Mouse (Mus musculus): ENCODE data around the gene Gmds. TPM values are rescaled to one million over a fixed set of nuclear protein-coding genes. Genes with fewer than 3 reads are reported as not detected.
A peak's percentile ranks its signal among the peaks of the same experiment; 100 is the strongest.

Gene Gmds
- polyA plus RNA-seq, 1 experiment from 2014 or later = 35.1 TPM

DNA sequence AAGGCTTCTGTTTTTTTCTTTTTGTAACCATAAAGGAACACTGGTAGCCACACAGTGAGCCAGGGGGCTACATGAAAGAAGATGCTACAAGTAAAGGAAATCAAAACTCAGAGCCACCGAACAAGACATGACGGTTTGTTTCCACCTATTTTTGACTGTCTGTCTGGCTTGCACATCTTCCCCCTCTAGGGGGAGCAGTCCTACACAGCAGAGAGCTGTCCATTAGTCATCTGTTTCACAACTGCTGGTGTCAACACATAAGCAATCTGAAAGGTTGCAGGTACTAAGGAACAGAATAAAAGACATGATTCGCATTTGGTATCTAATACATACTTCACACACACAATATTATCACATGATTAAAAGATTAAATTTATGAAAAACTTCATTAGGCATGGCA lies 25.9 kb downstream of the Gmds start:
- WGBS = 65% methylated on average over 3 of the region's 3 CpGs
- Histone ChIP-seq H3K36me3 (no peaks in the 10 kb centered on the region), H3K27me3 (no peaks in the 10 kb centered on the region), H3K4me3 (no peak overlapping the region), H3K9ac (replicated peaks) (no peak overlapping the region), H3K27ac (replicated peaks) (no peak overlapping the region), H3K4me1 (no peaks in the 10 kb centered on the region), H3K9me3 (no peaks in the 10 kb centered on the region), H3K4me2 (replicated peaks) (no peak overlapping the region)
- peak; percentile 41; the same call in 1 of the 2 replicates for ATAC-seq (ENCODE audit: low FRiP score, low read depth)

DNA sequence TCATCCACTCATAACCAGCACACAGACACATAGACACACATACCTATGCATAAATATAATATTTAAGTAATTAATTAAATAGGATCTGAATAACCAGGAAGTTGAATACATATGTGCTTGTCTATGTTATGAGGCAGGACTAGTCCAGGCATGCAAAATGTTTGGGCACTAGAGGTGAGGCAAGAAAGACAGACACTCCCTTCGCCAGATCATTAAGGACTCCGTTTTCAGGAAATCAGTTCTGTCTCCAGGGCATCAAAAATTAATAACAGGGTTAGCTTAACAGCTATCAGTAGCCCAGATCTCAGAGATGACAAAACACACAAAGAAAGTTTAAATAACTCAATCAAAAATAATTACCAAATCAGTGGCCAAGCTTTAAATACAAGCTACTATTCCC lies 27.1 kb downstream of the Gmds start:
- no peak overlapping the region for H3K4me3 ChIP-seq
- no peaks in the 10 kb centered on the region for H3K9me3 ChIP-seq
- no peaks in the 10 kb centered on the region for H3K36me3 ChIP-seq
- H3K27me3 ChIP-seq = no peaks in the 10 kb centered on the region
- no peak overlapping the region for H3K4me2 ChIP-seq (replicated peaks)
- H3K27ac ChIP-seq (replicated peaks) = no peak overlapping the region
- no peak for ATAC-seq (ENCODE audit: low FRiP score, low read depth)
- no peak overlapping the region for H3K9ac ChIP-seq (replicated peaks)
- no peaks in the 10 kb centered on the region for H3K4me1 ChIP-seq
- WGBS = 87% methylated on average over 2 of the region's 2 CpGs

DNA sequence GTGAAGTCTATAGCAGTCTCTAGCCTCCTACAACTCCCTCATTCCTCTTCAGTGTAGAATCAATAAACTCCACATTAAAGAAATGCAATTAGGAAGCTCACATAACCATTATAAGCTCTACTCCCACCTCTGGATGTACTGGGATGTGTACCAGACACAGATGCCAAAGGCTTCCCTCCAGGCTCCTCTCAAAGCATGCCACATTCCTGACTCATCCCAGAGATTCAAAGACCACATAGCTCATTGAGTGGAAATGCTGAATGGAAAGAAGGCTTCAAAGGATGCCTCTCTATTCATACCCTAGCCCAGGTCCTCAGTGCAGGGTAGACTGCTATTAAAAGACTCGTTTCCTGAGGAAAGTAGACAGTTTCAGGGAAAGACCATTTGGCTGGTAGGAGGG lies 40.1 kb downstream of the Gmds start:
- no peaks in the 10 kb centered on the region for H3K9me3 ChIP-seq
- H3K36me3 ChIP-seq = no peaks in the 10 kb centered on the region
- no peak overlapping the region for H3K4me2 ChIP-seq (replicated peaks)
- ATAC-seq (ENCODE audit: low FRiP score, low read depth) = no peak
- no peak overlapping the region for H3K27ac ChIP-seq (replicated peaks)
- 0 out of 2 replicates have a peak, but pooled peaks cover 4% of the 10 kb centered on the region for H3K4me1 ChIP-seq
- H3K9ac ChIP-seq (replicated peaks) = no peak overlapping the region
- WGBS = 38% methylated on average over 1 of the region's 1 CpGs
- H3K4me3 ChIP-seq = no peak overlapping the region
- no peaks in the 10 kb centered on the region for H3K27me3 ChIP-seq

DNA sequence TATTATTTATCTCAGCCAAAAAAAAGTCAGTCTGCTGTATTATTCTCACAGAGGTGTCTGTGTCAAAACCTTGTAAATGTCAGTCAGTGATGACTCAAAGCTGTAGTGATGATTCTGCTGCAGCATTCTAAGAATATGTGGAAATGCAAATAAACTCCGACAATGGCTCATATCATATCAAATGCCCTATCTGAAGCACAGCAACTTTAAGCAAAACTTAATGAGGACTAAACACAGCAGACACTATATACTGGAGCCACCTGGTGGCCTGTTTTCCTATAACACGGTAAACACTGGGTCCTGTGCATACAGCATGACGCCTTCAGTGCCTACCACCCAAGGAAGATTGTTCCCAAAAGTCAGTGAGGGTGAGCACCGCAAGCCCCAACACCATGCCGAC lies 41.1 kb downstream of the Gmds start:
- H3K27ac ChIP-seq (replicated peaks) = no peak overlapping the region
- peak; percentile 47; the same call in 1 of the 2 replicates for ATAC-seq (ENCODE audit: low FRiP score, low read depth)
- no peak overlapping the region for H3K4me2 ChIP-seq (replicated peaks)
- no peaks in the 10 kb centered on the region for H3K36me3 ChIP-seq
- H3K27me3 ChIP-seq = no peaks in the 10 kb centered on the region
- no peak overlapping the region for H3K4me3 ChIP-seq
- H3K9ac ChIP-seq (replicated peaks) = no peak overlapping the region
- no peaks in the 10 kb centered on the region for H3K9me3 ChIP-seq
- WGBS = 56% methylated on average over 5 of the region's 5 CpGs
- 0 out of 2 replicates have a peak, but pooled peaks cover 4% of the 10 kb centered on the region for H3K4me1 ChIP-seq

DNA sequence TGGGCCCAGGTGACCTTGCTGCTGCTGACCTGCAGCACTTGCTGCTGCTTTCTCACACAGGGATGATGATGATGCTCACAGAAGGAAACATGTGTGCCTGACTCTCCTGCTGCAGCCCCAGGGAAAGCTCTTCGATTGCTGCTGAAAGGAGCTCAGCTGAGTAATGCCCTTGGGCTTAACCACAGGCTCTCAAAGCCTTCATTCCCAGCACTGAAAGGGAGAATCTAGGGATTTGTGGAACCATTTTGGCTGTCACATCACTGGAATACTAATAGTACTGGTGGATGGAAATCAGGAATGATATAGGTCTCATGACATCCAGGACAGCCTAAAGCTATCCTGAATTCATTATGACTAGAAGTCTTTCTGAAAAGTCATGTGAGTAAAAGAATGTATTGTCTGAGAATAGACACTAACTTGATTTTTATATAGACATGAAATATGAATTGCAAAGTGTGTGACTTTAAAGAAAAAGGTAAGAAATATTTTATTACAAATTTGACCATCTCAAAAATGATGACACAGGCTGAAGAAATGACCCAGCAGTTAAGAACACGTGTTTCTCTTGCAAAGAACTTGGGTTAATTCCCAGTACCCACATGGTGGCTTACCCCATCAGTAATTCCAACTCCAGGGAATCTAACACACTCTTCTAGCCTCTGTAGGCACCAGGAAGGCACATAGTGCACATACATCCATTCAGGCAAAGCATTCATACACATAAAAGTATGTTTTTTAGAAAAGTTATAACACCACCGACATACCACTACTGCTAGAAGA lies 43.9 kb downstream of the Gmds start:
- no peaks in the 10 kb centered on the region for H3K36me3 ChIP-seq
- no peak overlapping the region for H3K27ac ChIP-seq (replicated peaks)
- H3K4me3 ChIP-seq = no peak overlapping the region
- H3K9me3 ChIP-seq = no peaks in the 10 kb centered on the region
- H3K4me2 ChIP-seq (replicated peaks) = no peak overlapping the region
- H3K9ac ChIP-seq (replicated peaks) = no peak overlapping the region
- no peaks in the 10 kb centered on the region for H3K27me3 ChIP-seq
- no peak for ATAC-seq (ENCODE audit: low FRiP score, low read depth)
- WGBS = 68% methylated on average over 3 of the region's 3 CpGs
- 0 out of 2 replicates have a peak, but pooled peaks cover 4% of the 10 kb centered on the region for H3K4me1 ChIP-seq

DNA sequence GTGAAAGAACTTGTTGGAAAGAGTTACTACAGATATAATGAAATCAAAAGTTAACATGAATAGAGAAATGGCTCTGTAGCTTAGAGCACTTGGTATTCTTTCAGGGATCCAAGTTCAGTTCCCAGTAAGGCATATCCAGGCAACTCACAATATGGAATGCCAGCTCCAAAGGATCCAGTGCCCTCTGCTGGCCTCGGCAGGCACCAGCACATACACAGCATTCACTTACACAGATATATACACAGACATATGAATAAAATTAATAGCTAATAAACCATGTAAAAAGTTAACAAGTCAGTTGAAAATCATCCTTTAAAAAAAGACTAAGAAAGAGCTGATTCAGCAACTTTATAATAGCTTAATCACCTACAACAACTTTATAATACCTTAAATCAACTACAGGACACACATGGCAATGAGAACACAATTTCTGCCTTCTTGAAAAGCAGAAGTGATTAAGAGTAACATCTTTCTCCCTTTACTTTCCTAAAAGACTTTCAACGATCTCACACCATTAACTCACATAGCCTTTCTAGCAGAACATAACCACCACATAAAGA lies 65.5 kb downstream of the Gmds start:
- Histone ChIP-seq H3K27me3 (no peaks in the 10 kb centered on the region), H3K9me3 (no peaks in the 10 kb centered on the region), H3K9ac (replicated peaks) (no peak overlapping the region), H3K36me3 (no peaks in the 10 kb centered on the region), H3K4me3 (no peak overlapping the region), H3K27ac (replicated peaks) (no peak overlapping the region), H3K4me1 (peaks cover 3% of the 10 kb centered on the region), H3K4me2 (replicated peaks) (no peak overlapping the region)
- no peak for ATAC-seq (ENCODE audit: low FRiP score, low read depth)
- WGBS = 90% methylated on average over 2 of the region's 2 CpGs

DNA sequence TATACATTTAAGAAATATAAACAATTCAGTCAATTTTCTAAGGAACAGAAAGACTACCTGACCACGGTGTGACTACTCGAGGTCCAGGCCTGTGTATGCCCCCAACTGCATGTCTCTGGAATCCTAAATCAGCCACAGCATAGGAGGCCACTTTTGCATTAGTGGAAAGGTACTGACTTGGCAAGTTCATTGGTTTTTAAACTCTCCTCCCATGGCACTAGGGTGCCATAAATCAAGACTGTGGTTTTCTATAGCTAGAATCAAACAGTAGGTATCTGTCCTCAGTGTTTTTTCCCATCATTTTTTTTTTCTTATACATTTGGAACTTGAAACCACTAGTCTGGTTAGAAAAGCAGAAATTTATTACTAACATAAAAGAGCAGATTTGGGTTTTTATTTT lies 68.8 kb downstream of the Gmds start:
- Histone ChIP-seq H3K4me3 (no peak overlapping the region), H3K4me1 (peaks cover 3% of the 10 kb centered on the region), H3K9me3 (no peaks in the 10 kb centered on the region), H3K9ac (replicated peaks) (no peak overlapping the region), H3K36me3 (no peaks in the 10 kb centered on the region), H3K4me2 (replicated peaks) (no peak overlapping the region), H3K27ac (replicated peaks) (no peak overlapping the region), H3K27me3 (no peaks in the 10 kb centered on the region)
- ATAC-seq (ENCODE audit: low FRiP score, low read depth) = no peak
- 85% methylated on average over 2 of the region's 2 CpGs for WGBS

DNA sequence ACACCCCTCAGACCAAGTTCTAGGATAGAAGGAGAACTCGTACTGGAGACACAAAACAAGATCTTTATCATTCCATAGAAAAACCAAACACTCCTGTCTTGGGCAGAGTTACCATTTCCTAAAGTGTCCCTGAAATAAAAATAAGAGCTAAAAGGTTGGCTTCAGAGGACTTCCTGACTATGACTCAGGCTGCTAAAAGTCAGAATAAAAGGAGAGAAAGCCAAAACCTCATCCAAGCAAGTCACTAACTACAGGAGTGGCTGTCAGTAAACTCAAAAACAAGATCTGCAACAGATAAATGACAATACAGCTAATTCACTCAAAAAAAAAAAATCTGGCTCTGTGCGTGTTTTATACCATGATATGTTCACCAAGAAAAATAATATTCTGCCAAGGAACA lies 69.3 kb downstream of the Gmds start:
- no peak for ATAC-seq (ENCODE audit: low FRiP score, low read depth)
- Histone ChIP-seq H3K4me1 (peaks cover 3% of the 10 kb centered on the region), H3K9ac (replicated peaks) (no peak overlapping the region), H3K9me3 (no peaks in the 10 kb centered on the region), H3K36me3 (no peaks in the 10 kb centered on the region), H3K27me3 (no peaks in the 10 kb centered on the region), H3K4me2 (replicated peaks) (no peak overlapping the region), H3K27ac (replicated peaks) (no peak overlapping the region), H3K4me3 (no peak overlapping the region)
- 84% methylated on average over 2 of the region's 2 CpGs for WGBS

DNA sequence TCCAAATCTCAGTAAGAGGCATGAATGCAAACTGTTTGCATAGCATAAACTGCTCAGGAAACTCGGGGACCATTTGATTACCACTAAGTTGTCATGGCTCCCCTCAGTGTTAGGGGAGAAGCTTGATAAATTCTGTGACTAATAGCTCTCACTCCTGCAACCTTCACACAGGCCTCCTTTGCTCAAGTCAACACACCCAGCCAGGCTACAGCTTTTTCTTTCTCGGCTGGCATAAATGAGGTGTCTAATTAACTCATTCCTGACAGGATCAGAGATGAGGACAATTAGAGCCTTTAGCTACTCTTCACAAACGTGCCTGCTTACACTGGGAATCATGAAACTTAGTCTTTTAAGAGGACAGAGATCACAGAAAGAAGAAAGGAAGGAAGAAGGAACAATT lies 70.3 kb downstream of the Gmds start:
- Histone ChIP-seq H3K9ac (replicated peaks) (no peak overlapping the region), H3K27ac (replicated peaks) (no peak overlapping the region), H3K9me3 (no peaks in the 10 kb centered on the region), H3K4me2 (replicated peaks) (no peak overlapping the region), H3K4me1 (peaks cover 3% of the 10 kb centered on the region), H3K36me3 (no peaks in the 10 kb centered on the region), H3K4me3 (no peak overlapping the region), H3K27me3 (no peaks in the 10 kb centered on the region)
- 27% methylated on average over 3 of the region's 3 CpGs for WGBS
- no peak for ATAC-seq (ENCODE audit: low FRiP score, low read depth)

DNA sequence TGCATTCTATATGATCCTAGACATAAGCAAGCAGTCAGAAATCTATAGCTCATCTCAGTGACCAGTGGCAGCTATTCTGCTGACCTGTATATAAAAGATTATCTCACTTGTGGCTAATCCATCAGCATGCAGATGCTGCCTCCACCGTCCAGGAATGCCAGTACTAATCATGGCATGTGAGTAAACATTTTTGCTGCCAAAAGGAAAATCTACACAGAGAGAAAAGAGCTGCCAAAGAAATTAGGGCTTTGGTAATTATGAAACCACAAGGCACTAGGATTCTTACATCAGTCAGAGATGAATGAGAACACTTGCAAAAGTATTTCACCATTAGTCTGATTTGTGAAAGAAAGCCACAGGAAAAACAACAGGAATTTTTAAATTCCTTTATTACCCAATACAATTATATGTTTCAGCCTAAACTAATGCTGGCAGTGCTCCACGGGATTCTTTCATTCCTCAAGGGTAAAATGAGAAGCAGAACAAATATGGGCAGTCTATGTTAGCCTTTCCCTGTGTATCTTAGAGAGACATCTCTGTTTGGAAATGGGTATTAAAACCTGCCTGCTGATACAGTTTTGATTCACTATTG lies 71.3 kb downstream of the Gmds start:
- Histone ChIP-seq H3K4me3 (no peak overlapping the region), H3K27ac (replicated peaks) (no peak overlapping the region), H3K9ac (replicated peaks) (no peak overlapping the region), H3K27me3 (no peaks in the 10 kb centered on the region), H3K4me1 (peaks cover 3% of the 10 kb centered on the region), H3K4me2 (replicated peaks) (no peak overlapping the region), H3K9me3 (no peaks in the 10 kb centered on the region), H3K36me3 (no peaks in the 10 kb centered on the region)
- ATAC-seq (ENCODE audit: low FRiP score, low read depth) = no peak
- 37% methylated on average over 2 of the region's 2 CpGs for WGBS

DNA sequence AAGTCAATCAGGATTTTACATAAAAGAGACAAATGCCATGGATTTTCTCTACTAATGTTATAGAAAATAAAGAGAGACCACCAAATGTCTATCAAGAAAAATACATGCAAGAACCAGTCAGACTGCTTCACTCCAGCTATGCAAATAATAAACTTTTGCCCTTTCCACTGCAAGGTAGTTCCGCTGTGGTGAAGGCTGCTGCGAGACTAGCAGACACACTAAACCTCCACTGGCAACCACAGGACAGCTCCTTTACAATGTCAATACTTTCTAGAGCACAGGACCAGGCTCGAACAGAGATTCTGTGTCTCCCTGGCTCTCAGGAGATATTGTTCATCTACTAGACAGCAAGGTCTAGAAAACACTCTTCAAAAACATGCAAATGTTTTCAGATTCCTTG lies 71.8 kb downstream of the Gmds start:
- Histone ChIP-seq H3K27ac (replicated peaks) (no peak overlapping the region), H3K9ac (replicated peaks) (no peak overlapping the region), H3K27me3 (no peaks in the 10 kb centered on the region), H3K4me2 (replicated peaks) (no peak overlapping the region), H3K4me1 (peaks cover 3% of the 10 kb centered on the region), H3K9me3 (no peaks in the 10 kb centered on the region), H3K36me3 (no peaks in the 10 kb centered on the region), H3K4me3 (no peak overlapping the region)
- ATAC-seq (ENCODE audit: low FRiP score, low read depth) = no peak
- WGBS = 63% methylated on average over 3 of the region's 3 CpGs

DNA sequence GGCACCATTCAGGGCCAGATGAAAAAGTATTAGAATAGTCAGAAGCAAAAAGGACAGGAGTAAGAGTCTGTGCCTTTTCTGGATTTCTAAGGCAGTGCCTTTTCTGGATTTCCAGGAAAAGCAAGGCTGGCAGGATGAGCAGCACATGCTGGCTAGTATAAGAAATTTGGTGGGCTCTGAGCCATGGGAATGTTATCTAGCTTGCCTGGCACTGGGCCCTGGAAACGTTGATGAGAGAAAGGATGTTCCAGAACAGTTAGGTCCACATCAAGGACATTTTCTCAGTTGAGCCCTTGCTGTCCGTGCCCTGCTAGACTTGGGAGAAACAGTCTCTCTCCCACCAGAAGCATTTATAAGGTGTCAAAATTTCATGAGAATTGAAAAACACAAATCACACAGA lies 82.4 kb downstream of the Gmds start:
- H3K4me3 ChIP-seq = no peak overlapping the region
- 80% methylated on average over 2 of the region's 2 CpGs for WGBS
- no peaks in the 10 kb centered on the region for H3K4me1 ChIP-seq
- no peak overlapping the region for H3K27ac ChIP-seq (replicated peaks)
- H3K9me3 ChIP-seq = no peaks in the 10 kb centered on the region
- no peak overlapping the region for H3K4me2 ChIP-seq (replicated peaks)
- no peak overlapping the region for H3K9ac ChIP-seq (replicated peaks)
- no peaks in the 10 kb centered on the region for H3K36me3 ChIP-seq
- no peak for ATAC-seq (ENCODE audit: low FRiP score, low read depth)
- no peaks in the 10 kb centered on the region for H3K27me3 ChIP-seq
